Mouse (Mus musculus): ENCODE measurements at regions not wholly inside any gene's neighbourhood (a gene's known extent, or its start where the extent isn't known, plus 50 kb on each side); places are given as distances from the start of the nearest gene placed in this dataset.

GRCm38 (mm10) chr19:56653292-56653691 is 68.7 kb upstream of the Adrb1 start:
- no peak for DNase-seq

DNA sequence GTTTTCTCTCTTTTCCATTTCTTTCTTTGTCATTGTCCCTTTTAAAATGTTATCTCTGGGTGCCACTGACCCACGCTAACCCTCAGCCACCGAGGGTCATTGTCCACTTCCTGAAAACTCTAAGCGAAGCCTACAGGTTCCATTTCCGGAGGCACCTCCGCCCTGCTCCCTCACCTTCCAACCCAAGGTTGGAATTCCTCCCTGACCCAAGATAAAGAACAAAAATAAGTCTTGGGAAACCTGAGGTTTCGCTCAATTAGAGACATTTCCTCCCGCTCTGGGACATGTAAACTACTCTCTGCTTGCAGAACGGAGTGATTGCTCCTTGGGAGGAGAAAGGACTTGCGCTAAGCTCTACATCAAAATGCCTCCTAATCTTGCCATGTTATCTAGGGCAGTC is 66.7 kb upstream of the Adrb1 start:
- DNase-seq: no peak

GRCm38 (mm10) chr19:56660566-56661199 is 61.3 kb upstream of the Adrb1 start:
- no peak for DNase-seq

- no peak for DNase-seq
Measured at GRCm38 (mm10) chr19:56663474-56664227, 58.3 kb upstream of the Adrb1 start.

DNA sequence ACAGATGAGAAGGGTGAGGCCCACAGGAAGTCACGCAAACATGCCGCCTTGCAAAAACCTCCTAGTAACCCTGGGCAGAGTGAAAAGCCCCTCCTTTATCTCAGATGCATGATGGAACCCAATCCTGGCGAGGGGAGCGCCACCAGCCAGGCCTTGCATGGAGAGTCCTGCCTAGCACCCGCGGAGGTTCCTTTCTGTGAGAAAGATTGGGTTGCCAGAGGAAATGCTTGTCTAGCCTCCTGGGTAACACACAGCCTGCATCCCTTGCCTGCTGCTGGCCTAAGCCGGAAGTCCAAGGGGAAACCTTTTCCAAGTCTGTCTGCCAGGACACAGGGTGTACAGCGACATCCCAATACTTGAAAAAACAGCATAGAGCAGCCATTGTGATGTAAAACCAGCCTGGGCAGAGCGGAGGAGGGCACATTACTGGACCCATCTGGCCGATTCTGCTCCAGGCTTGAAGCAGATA is 57.7 kb upstream of the Adrb1 start:
- DNase-seq: no peak

DNA sequence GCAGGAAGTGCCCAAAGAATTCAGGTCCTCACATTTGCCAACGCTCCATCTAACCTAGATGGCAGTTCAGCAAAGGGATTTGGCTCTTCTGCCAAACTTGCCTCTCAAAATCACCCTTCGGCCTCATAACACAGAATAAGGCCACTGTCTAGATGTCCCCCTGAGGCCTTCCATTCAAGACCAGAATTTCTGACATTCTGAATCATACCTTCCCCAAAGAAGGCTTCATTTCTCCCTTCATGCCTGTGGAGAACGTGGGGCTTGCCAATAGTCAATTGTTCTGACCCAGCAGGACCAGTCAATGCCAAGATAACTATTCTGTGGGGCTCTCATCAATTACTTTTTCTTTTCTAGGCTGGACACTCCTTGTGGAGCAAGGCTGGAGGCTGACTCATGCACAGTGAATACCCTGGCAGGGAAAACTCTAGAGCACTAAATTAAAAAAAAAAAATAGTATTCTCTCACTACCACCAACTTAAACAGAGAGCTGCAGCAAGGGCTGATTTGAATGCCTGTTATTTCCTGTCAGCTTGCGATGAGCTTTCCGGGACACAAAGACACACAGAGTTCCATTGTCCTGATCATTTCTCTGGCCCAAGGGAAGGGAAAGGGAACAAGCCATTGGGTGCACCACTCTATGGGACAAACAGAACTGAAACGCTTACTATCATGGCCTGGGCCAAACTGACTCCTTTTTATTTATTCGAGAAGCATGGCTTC is 56.9 kb upstream of the Adrb1 start:
- no peak for DNase-seq

DNA sequence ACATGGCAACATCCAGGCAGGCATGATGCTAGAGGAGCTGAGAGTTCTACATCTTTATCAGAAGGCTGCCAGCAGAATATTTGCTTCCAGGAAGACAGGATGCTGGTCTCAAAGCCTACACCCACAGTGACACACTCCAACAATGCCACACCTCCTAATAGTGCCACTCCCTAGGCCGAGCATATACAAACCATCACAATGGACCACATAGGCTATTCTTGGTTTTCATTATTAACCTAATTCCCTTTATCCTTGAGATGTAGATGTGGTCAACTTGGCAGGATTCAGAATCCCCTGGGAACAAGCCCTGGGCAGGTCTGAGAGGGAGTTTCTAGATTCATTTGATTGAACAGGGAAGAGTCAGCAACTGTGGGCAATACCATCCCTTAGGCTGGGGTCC is 56.0 kb upstream of the Adrb1 start:
- no peak for DNase-seq

GRCm38 (mm10) chr19:56667903-56668302 is 54.1 kb upstream of the Adrb1 start:
- DNase-seq: no peak

DNA sequence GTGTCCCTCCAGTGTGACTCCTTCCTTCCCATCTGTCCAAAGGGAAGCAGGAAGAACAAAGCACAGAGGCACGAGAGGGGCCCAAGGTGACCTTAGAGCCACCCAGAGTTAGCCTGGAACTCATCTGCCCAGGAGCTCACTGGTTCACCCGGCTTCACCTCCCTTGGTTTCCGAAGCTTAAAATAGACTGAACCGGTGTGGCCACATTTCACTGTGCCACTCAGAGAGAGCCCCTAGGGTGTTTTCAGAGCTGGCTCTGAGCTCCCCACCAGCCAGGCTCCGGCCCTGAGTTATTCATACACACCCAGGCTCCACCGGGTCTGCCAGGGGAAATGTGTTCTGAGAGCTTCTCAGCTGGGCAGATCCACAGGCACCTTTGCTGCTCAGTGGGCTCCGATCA is 53.0 kb upstream of the Adrb1 start:
- peak; percentile 61 for DNase-seq

GRCm38 (mm10) chr19:56669468-56669867 is 52.5 kb upstream of the Adrb1 start:
- DNase-seq: no peak
